Mouse (Mus musculus): ENCODE measurements around the gene Vgll4. TPM values are rescaled to one million over a fixed set of nuclear protein-coding genes. Genes with fewer than 3 reads are reported as not detected.

Gene Vgll4
- polyA plus RNA-seq, 1 experiment from 2014 or later = 14.7 TPM

GRCm38 (mm10) chr6:114965396-114965795, 4.4 kb downstream of the Vgll4 start:
- Histone ChIP-seq H3K9me3 (ENCODE audit: low read length) (no peaks in the 10 kb centered on the region), H3K4me3 (ENCODE audit: low read depth, low read length) (no peak overlapping the region), H3K36me3 (replicated peaks; ENCODE audit: insufficient read depth, low read length) (no peaks in the 10 kb centered on the region), H3K4me1 (ENCODE audit: insufficient read depth) (peaks cover 12% of the 10 kb centered on the region), H3K4me2 (ENCODE audit: low read depth, low read length) (no peak overlapping the region), H3K9ac (replicated peaks) (no peak overlapping the region), H3K27me3 (ENCODE audit: insufficient read depth, low read length) (peaks cover 29% of the 10 kb centered on the region), H3K27ac (ENCODE audit: low read depth) (no peak overlapping the region)
- TF ChIP-seq EP300 (IDR thresholded peaks at IDR 0.05; ENCODE audit: low read depth) (no peak), CTCF (IDR thresholded peaks at IDR 0.05; ENCODE audit: low read depth) (no peak)
- WGBS (ENCODE audit: insufficient replicate concordance) = 62% methylated on average over 8 of the region's 8 CpGs
- DNase-seq (no peak), ATAC-seq (no peak)

- H3K4me3 ChIP-seq (ENCODE audit: low read depth, low read length) = no peak overlapping the region
- H3K4me1 ChIP-seq (ENCODE audit: insufficient read depth) = peaks cover 4% of the 10 kb centered on the region; the same call in 1 of the 2 replicates
- H3K4me2 ChIP-seq (ENCODE audit: low read depth, low read length) = no peak overlapping the region
- ATAC-seq = no peak
- no peaks in the 10 kb centered on the region for H3K9me3 ChIP-seq (ENCODE audit: low read length)
- H3K27ac ChIP-seq (ENCODE audit: low read depth) = no peak overlapping the region
- no peak overlapping the region for H3K9ac ChIP-seq (replicated peaks)
- 83% methylated on average over 2 of the region's 2 CpGs for WGBS (ENCODE audit: insufficient replicate concordance)
- DNase-seq = no peak
- no peaks in the 10 kb centered on the region for H3K36me3 ChIP-seq (replicated peaks; ENCODE audit: insufficient read depth, low read length)
- peaks cover 20% of the 10 kb centered on the region for H3K27me3 ChIP-seq (ENCODE audit: insufficient read depth, low read length)
- TF ChIP-seq CTCF (IDR thresholded peaks at IDR 0.05; ENCODE audit: low read depth) (no peak), EP300 (IDR thresholded peaks at IDR 0.05; ENCODE audit: low read depth) (no peak)
These were observed 5.6 kb downstream of the Vgll4 start for GRCm38 (mm10) chr6:114964235-114964634.

- no peaks in the 10 kb centered on the region for H3K4me1 ChIP-seq (ENCODE audit: insufficient read depth)
- DNase-seq (no peak), ATAC-seq (no peak)
- no peaks in the 10 kb centered on the region for H3K36me3 ChIP-seq (replicated peaks; ENCODE audit: insufficient read depth, low read length)
- no peak overlapping the region for H3K9ac ChIP-seq (replicated peaks)
- 66% methylated on average over 5 of the region's 5 CpGs for WGBS (ENCODE audit: insufficient replicate concordance)
- peaks cover 14% of the 10 kb centered on the region for H3K27me3 ChIP-seq (ENCODE audit: insufficient read depth, low read length)
- no peak overlapping the region for H3K27ac ChIP-seq (ENCODE audit: low read depth)
- H3K4me2 ChIP-seq (ENCODE audit: low read depth, low read length) = no peak overlapping the region
- H3K4me3 ChIP-seq (ENCODE audit: low read depth, low read length) = no peak overlapping the region
- TF ChIP-seq EP300 (IDR thresholded peaks at IDR 0.05; ENCODE audit: low read depth) = no peak
- TF ChIP-seq CTCF (IDR thresholded peaks at IDR 0.05; ENCODE audit: low read depth) = no peak
- H3K9me3 ChIP-seq (ENCODE audit: low read length) = no peaks in the 10 kb centered on the region
These were observed 6.2 kb downstream of the Vgll4 start for GRCm38 (mm10) chr6:114963636-114964035.

GRCm38 (mm10) chr6:114961276-114962068, 8.3 kb downstream of the Vgll4 start:
- no peak for DNase-seq
- Histone ChIP-seq H3K9me3 (ENCODE audit: low read length) (no peaks in the 10 kb centered on the region), H3K27ac (ENCODE audit: low read depth) (no peak overlapping the region), H3K4me3 (ENCODE audit: low read depth, low read length) (no peak overlapping the region), H3K27me3 (ENCODE audit: insufficient read depth, low read length) (peaks cover 3% of the 10 kb centered on the region; the same call in 1 of the 2 replicates), H3K9ac (replicated peaks) (no peak overlapping the region), H3K4me1 (ENCODE audit: insufficient read depth) (no peaks in the 10 kb centered on the region), H3K4me2 (ENCODE audit: low read depth, low read length) (no peak overlapping the region), H3K36me3 (replicated peaks; ENCODE audit: insufficient read depth, low read length) (no peaks in the 10 kb centered on the region)
- WGBS (ENCODE audit: insufficient replicate concordance) = 70% methylated on average over 10 of the region's 10 CpGs
- no peak for TF ChIP-seq EP300 (IDR thresholded peaks at IDR 0.05; ENCODE audit: low read depth)
- no peak for TF ChIP-seq CTCF (IDR thresholded peaks at IDR 0.05; ENCODE audit: low read depth)
- ATAC-seq = no peak

GRCm38 (mm10) chr6:114959012-114959398, 10.8 kb downstream of the Vgll4 start:
- ATAC-seq = no peak

GRCm38 (mm10) chr6:114958249-114959011, 11.4 kb downstream of the Vgll4 start:
- no peak for ATAC-seq
- H3K27ac ChIP-seq (ENCODE audit: low read depth) = no peak overlapping the region
- TF ChIP-seq EP300 (IDR thresholded peaks at IDR 0.05; ENCODE audit: low read depth) = no peak
- no peak for TF ChIP-seq CTCF (IDR thresholded peaks at IDR 0.05; ENCODE audit: low read depth)
- H3K36me3 ChIP-seq (replicated peaks; ENCODE audit: insufficient read depth, low read length) = no peaks in the 10 kb centered on the region
- H3K9ac ChIP-seq (replicated peaks) = no peak overlapping the region
- H3K4me3 ChIP-seq (ENCODE audit: low read depth, low read length) = no peak overlapping the region
- no peak overlapping the region for H3K4me2 ChIP-seq (ENCODE audit: low read depth, low read length)
- WGBS (ENCODE audit: insufficient replicate concordance) = 70% methylated on average over 10 of the region's 10 CpGs
- H3K4me1 ChIP-seq (ENCODE audit: insufficient read depth) = no peaks in the 10 kb centered on the region
- H3K27me3 ChIP-seq (ENCODE audit: insufficient read depth, low read length) = no peaks in the 10 kb centered on the region
- no peak for DNase-seq
- no peaks in the 10 kb centered on the region for H3K9me3 ChIP-seq (ENCODE audit: low read length)

More at GRCm38 (mm10) chr6:114959012-114959398, 10.8 kb downstream of the Vgll4 start:
- Histone ChIP-seq H3K27me3 (ENCODE audit: insufficient read depth, low read length) (no peaks in the 10 kb centered on the region), H3K9me3 (ENCODE audit: low read length) (no peaks in the 10 kb centered on the region), H3K27ac (ENCODE audit: low read depth) (no peak overlapping the region), H3K36me3 (replicated peaks; ENCODE audit: insufficient read depth, low read length) (no peaks in the 10 kb centered on the region), H3K4me1 (ENCODE audit: insufficient read depth) (no peaks in the 10 kb centered on the region), H3K4me2 (ENCODE audit: low read depth, low read length) (no peak overlapping the region), H3K9ac (replicated peaks) (no peak overlapping the region), H3K4me3 (ENCODE audit: low read depth, low read length) (no peak overlapping the region)
- TF ChIP-seq CTCF (IDR thresholded peaks at IDR 0.05; ENCODE audit: low read depth) (no peak), EP300 (IDR thresholded peaks at IDR 0.05; ENCODE audit: low read depth) (no peak)
- no peak for DNase-seq
- WGBS (ENCODE audit: insufficient replicate concordance) = 63% methylated on average over 6 of the region's 6 CpGs
